Mouse (Mus musculus) heart, embryonic 13.5 days (tissue): ENCODE measurements around the gene Clpsl2. TPM values are rescaled to one million over a fixed set of nuclear protein-coding genes. Genes with fewer than 3 reads are reported as not detected.
"Not testable (repeated sequence)": the region's sequence is repeated elsewhere in the genome, so short reads cannot be mapped to it uniquely, and the experiment has no call there.

Experiments
- ATAC-seq: fragments of 200-750 bp; cut with Nextera tagmentation; 2 replicates; pipeline ENCODE4 v1.8.0; 2017; ENCODE audit warnings: moderate TSS enrichment; ENCODE audit not compliant: insufficient number of reproducible peaks, low FRiP score, low TSS enrichment; ENCODE audit errors: extremely low read depth
- H3K27ac ChIP-seq: fragments of 300-500 bp; sonication (generic); replicated peaks from 2 replicates; pipeline ENCODE4 v1.5.1; 2015; ENCODE audit warnings: moderate library complexity, mild to moderate bottlenecking, inconsistent platforms
- H3K27me3 ChIP-seq: fragments of 300-500 bp; sonication (generic); replicated peaks from 2 replicates; pipeline ENCODE4 v1.6.1; 2015; ENCODE audit warnings: mild to moderate bottlenecking, inconsistent platforms
- H3K36me3 ChIP-seq: fragments of 300-500 bp; sonication (generic); 2 replicates; pipeline ENCODE4 v1.6.1; 2015; ENCODE audit warnings: mild to moderate bottlenecking, inconsistent platforms
- H3K4me1 ChIP-seq: fragments of 300-500 bp; sonication (generic); 2 replicates; pipeline ENCODE4 v1.6.1; 2015; ENCODE audit warnings: inconsistent platforms
- H3K4me2 ChIP-seq: fragments of 300-500 bp; sonication (generic); 2 replicates; pipeline ENCODE4 v1.6.1; 2015; ENCODE audit warnings: inconsistent platforms, mild to moderate bottlenecking, moderate library complexity
- H3K4me3 ChIP-seq: fragments of 300-500 bp; sonication (generic); 2 replicates; pipeline ENCODE4 v1.5.1; 2015; ENCODE audit warnings: moderate library complexity, mild to moderate bottlenecking, inconsistent platforms
- H3K9ac ChIP-seq: fragments of 300-500 bp; sonication (generic); 2 replicates; pipeline ENCODE4 v1.6.1; 2015; ENCODE audit warnings: inconsistent platforms, mild to moderate bottlenecking, moderate library complexity
- H3K9me3 ChIP-seq: fragments of 300-500 bp; sonication (generic); 2 replicates; pipeline ENCODE4 v1.6.1; 2016; ENCODE audit warnings: inconsistent platforms
- WGBS: fragments of 180-500 bp; shearing (Covaris S2); methylation state at CpG from one replicate; pipeline ENCODE4 v1.1.7; 2015; ENCODE audit warnings: mixed read lengths; 5-methylcytosine and 5-hydroxymethylcytosine counted together
- polyA plus RNA-seq: library from polyadenylated mRNA; unstranded; fragments of >200 nt; fragmentation: Nextera tagmentation; extraction: Ambion mirVana; gene quantifications from 2 replicates; pipeline ENCODE4 v1.2.1, GENCODE M21; 2015

Clpsl2 gene
- polyA plus RNA-seq, 1 experiment from 2014 or later: not detected

GRCm38 (mm10) chr17:28531946-28532345, 17.3 kb upstream of the Clpsl2 start:
- H3K4me1 ChIP-seq: peaks cover 11% of the 10 kb centered on the region
- 16% methylated on average over 18 of the region's 18 CpGs for WGBS
- no peak overlapping the region for H3K9ac ChIP-seq
- no peak overlapping the region for H3K4me3 ChIP-seq
- H3K27me3 ChIP-seq: peaks cover 41% of the 10 kb centered on the region
- no peak for ATAC-seq
- H3K9me3 ChIP-seq: no peaks in the 10 kb centered on the region
- H3K36me3 ChIP-seq: no peaks in the 10 kb centered on the region
- no peak overlapping the region for H3K27ac ChIP-seq
- 0 out of 2 replicates have a peak overlapping the region, but pooled peaks have one; percentile 25 for H3K4me2 ChIP-seq

GRCm38 (mm10) chr17:28532557-28532956, 16.7 kb upstream of the Clpsl2 start:
- no peaks in the 10 kb centered on the region for H3K9me3 ChIP-seq
- H3K27me3 ChIP-seq: peaks cover 47% of the 10 kb centered on the region
- no peak overlapping the region for H3K9ac ChIP-seq
- no peak overlapping the region for H3K27ac ChIP-seq
- H3K4me1 ChIP-seq: peaks cover 6% of the 10 kb centered on the region
- WGBS: 79% methylated on average over 7 of the region's 7 CpGs
- H3K36me3 ChIP-seq: no peaks in the 10 kb centered on the region
- no peak for ATAC-seq
- no peak overlapping the region for H3K4me3 ChIP-seq
- no peak overlapping the region for H3K4me2 ChIP-seq

- H3K27me3 ChIP-seq: peaks cover 50% of the 10 kb centered on the region
- peaks cover 3% of the 10 kb centered on the region; the same call in 1 of the 2 replicates for H3K4me1 ChIP-seq
- no peaks in the 10 kb centered on the region for H3K36me3 ChIP-seq
- H3K9me3 ChIP-seq: no peaks in the 10 kb centered on the region
- no peak overlapping the region for H3K27ac ChIP-seq
- H3K4me2 ChIP-seq: no peak overlapping the region
- ATAC-seq: no peak
- H3K9ac ChIP-seq: no peak overlapping the region
- no peak overlapping the region for H3K4me3 ChIP-seq
- WGBS: 72% methylated on average over 13 of the region's 13 CpGs
Observed at GRCm38 (mm10) chr17:28533327-28533726, 15.9 kb upstream of the Clpsl2 start.

- no peak overlapping the region for H3K27ac ChIP-seq
- WGBS: 40% methylated on average over 12 of the region's 12 CpGs
- H3K4me1 ChIP-seq: no peaks in the 10 kb centered on the region
- H3K4me2 ChIP-seq: no peak overlapping the region
- peaks cover 21% of the 10 kb centered on the region for H3K27me3 ChIP-seq
- no peak overlapping the region for H3K4me3 ChIP-seq
- H3K9me3 ChIP-seq: peaks cover 27% of the 10 kb centered on the region
- ATAC-seq: no peak
- H3K9ac ChIP-seq: no peak overlapping the region
- H3K36me3 ChIP-seq: no peaks in the 10 kb centered on the region
Observed at GRCm38 (mm10) chr17:28537881-28538280, 11.3 kb upstream of the Clpsl2 start.

GRCm38 (mm10) chr17:28546925-28547324, 2.3 kb upstream of the Clpsl2 start:
- no peak for ATAC-seq
- H3K4me3 ChIP-seq: no peak overlapping the region
- H3K4me2 ChIP-seq: no peak overlapping the region
- no peak overlapping the region for H3K27ac ChIP-seq
- 76% methylated on average over 1 of the region's 1 CpGs for WGBS
- H3K36me3 ChIP-seq: no peaks in the 10 kb centered on the region
- no peaks in the 10 kb centered on the region for H3K4me1 ChIP-seq
- H3K9ac ChIP-seq: no peak overlapping the region
- peaks cover 5% of the 10 kb centered on the region for H3K9me3 ChIP-seq
- peaks cover 22% of the 10 kb centered on the region; the same call in 1 of the 2 replicates for H3K27me3 ChIP-seq

- no peak overlapping the region for H3K27ac ChIP-seq
- peaks cover 22% of the 10 kb centered on the region; the same call in 1 of the 2 replicates for H3K27me3 ChIP-seq
- H3K4me3 ChIP-seq: no peak overlapping the region
- no peaks in the 10 kb centered on the region for H3K9me3 ChIP-seq
- WGBS: 58% methylated on average over 11 of the region's 11 CpGs
- no peak overlapping the region for H3K9ac ChIP-seq
- no peak for ATAC-seq
- no peaks in the 10 kb centered on the region for H3K36me3 ChIP-seq
- H3K4me2 ChIP-seq: no peak overlapping the region
- no peaks in the 10 kb centered on the region for H3K4me1 ChIP-seq
Observed at GRCm38 (mm10) chr17:28548550-28548949, 661 bp upstream of the Clpsl2 start.

GRCm38 (mm10) chr17:28553040-28553793, 4.0 kb downstream of the Clpsl2 start:
- Histone ChIP-seq H3K9me3 (no peaks in the 10 kb centered on the region), H3K4me2 (no peak overlapping the region), H3K36me3 (no peaks in the 10 kb centered on the region), H3K4me1 (peaks cover 7% of the 10 kb centered on the region), H3K4me3 (no peak overlapping the region), H3K9ac (no peak overlapping the region), H3K27ac (no peak overlapping the region), H3K27me3 (peaks cover 22% of the 10 kb centered on the region; the same call in 1 of the 2 replicates)
- ATAC-seq: no peak
- WGBS: 9% methylated on average over 14 of the region's 14 CpGs

GRCm38 (mm10) chr17:28554021-28554420, 4.8 kb downstream of the Clpsl2 start:
- ATAC-seq, H3K4me3 ChIP-seq, H3K4me1 ChIP-seq, H3K36me3 ChIP-seq, H3K27ac ChIP-seq, H3K4me2 ChIP-seq, H3K9ac ChIP-seq, H3K9me3 ChIP-seq: not testable (repeated sequence)
- peaks cover 16% of the 10 kb centered on the region; the same call in 1 of the 2 replicates for H3K27me3 ChIP-seq
- WGBS: 90% methylated on average over 4 of the region's 4 CpGs

- H3K27ac ChIP-seq: no peak overlapping the region
- no peak for ATAC-seq
- no peak overlapping the region for H3K9ac ChIP-seq
- WGBS: 44% methylated on average over 6 of the region's 6 CpGs
- H3K4me2 ChIP-seq: no peak overlapping the region
- H3K4me1 ChIP-seq: peaks cover 7% of the 10 kb centered on the region
- H3K9me3 ChIP-seq: no peaks in the 10 kb centered on the region
- no peaks in the 10 kb centered on the region for H3K36me3 ChIP-seq
- no peak overlapping the region for H3K4me3 ChIP-seq
- no peaks in the 10 kb centered on the region for H3K27me3 ChIP-seq
Observed at GRCm38 (mm10) chr17:28556635-28557396, 7.6 kb downstream of the Clpsl2 start.

GRCm38 (mm10) chr17:28557772-28558171, 8.6 kb downstream of the Clpsl2 start:
- 69% methylated on average over 6 of the region's 6 CpGs for WGBS
- no peak for ATAC-seq
- Histone ChIP-seq H3K27ac (no peak overlapping the region), H3K36me3 (no peaks in the 10 kb centered on the region), H3K4me1 (peaks cover 7% of the 10 kb centered on the region), H3K27me3 (no peaks in the 10 kb centered on the region), H3K4me2 (no peak overlapping the region), H3K9ac (no peak overlapping the region), H3K4me3 (no peak overlapping the region), H3K9me3 (no peaks in the 10 kb centered on the region)

- no peak within 1 kb of the TSS for H3K4me3 ChIP-seq
- H3K27ac ChIP-seq: no peak within 1 kb of the TSS
- no peak within 1 kb of the TSS for H3K9ac ChIP-seq
- 58% methylated on average over 4 of the region's 4 CpGs for WGBS
- H3K4me2 ChIP-seq: no peak within 1 kb of the TSS
- ATAC-seq: no peak
- no peaks in the 10 kb centered on the region for H3K9me3 ChIP-seq
- no peaks in the 10 kb centered on the region for H3K36me3 ChIP-seq
- H3K4me1 ChIP-seq: peaks cover 7% of the 10 kb centered on the region
- H3K27me3 ChIP-seq: no peaks in the 10 kb centered on the region
Observed at GRCm38 (mm10) chr17:28560598-28560997, 11.4 kb downstream of the Clpsl2 start, which contains the start of gene Clps. Gene Clps, minus strand, starts transcription at chr17:28560766.
